Mouse (Mus musculus): ENCODE data around the gene Fam160a1.

- TF ChIP-seq CTCF (IDR thresholded peaks at IDR 0.05; ENCODE audit: extremely low read depth, insufficient read depth, low read length) (no peak), POLR2A (IDR thresholded peaks at IDR 0.05; ENCODE audit: extremely low read depth, insufficient read depth, low read length) (no peak)
Observed at GRCm38 (mm10) chr3:85857083-85857482, 40.0 kb upstream of the Fam160a1 start.

Data from cortical plate, adult 2 months (tissue).